Mouse (Mus musculus) monocyte, adult 2 months (primary cell): ENCODE results near the gene Ppp1r15a.
"Not testable (repeated sequence)": the region's sequence is repeated elsewhere in the genome, so short reads cannot be mapped to it uniquely, and the experiment has no call there.

Experiments used
- DNase-seq, 2 experiments: peaks; one replicate each; pipeline ENCODE4 v3.0.0; 2022; ENCODE audit warnings: low spot score in 2 of 2, low read depth in 1 of 2

Ppp1r15a gene

GRCm38 (mm10) chr7:45519345-45520120 is 6.5 kb downstream of the Ppp1r15a start:
- DNase-seq: no peak

- no peak for DNase-seq
These were observed 7.5 kb downstream of the Ppp1r15a start for GRCm38 (mm10) chr7:45518618-45519017.

- not testable (repeated sequence) for DNase-seq
These were observed 9.2 kb downstream of the Ppp1r15a start for GRCm38 (mm10) chr7:45516846-45517245.

- no peak for DNase-seq
These were observed 10.6 kb downstream of the Ppp1r15a start for GRCm38 (mm10) chr7:45515436-45515835.

- no peak for DNase-seq
These were observed 11.7 kb downstream of the Ppp1r15a start for GRCm38 (mm10) chr7:45514411-45514810.

- peak; percentile 71 to 84 for DNase-seq
These were observed 15.9 kb downstream of the Ppp1r15a start, which contains the start of gene Nucb1 for GRCm38 (mm10) chr7:45509912-45510787. Nucb1 (minus strand) TSS chr7:45510406.

- no peak for DNase-seq
These were observed 16.7 kb downstream of the Ppp1r15a start for GRCm38 (mm10) chr7:45509181-45509882.

- no peak for DNase-seq
These were observed 17.5 kb downstream of the Ppp1r15a start for GRCm38 (mm10) chr7:45508561-45508960.

GRCm38 (mm10) chr7:45507583-45507982 is 18.5 kb downstream of the Ppp1r15a start:
- DNase-seq: no peak

- DNase-seq: no peak
These were observed 27.6 kb downstream of the Ppp1r15a start for GRCm38 (mm10) chr7:45498427-45498826.

- no peak for DNase-seq
These were observed 31.5 kb downstream of the Ppp1r15a start for GRCm38 (mm10) chr7:45494548-45494947.

- DNase-seq: no peak
These were observed 33.1 kb downstream of the Ppp1r15a start for GRCm38 (mm10) chr7:45492951-45493350.

GRCm38 (mm10) chr7:45492225-45492844 is 33.7 kb downstream of the Ppp1r15a start:
- no peak for DNase-seq

- DNase-seq: no peak
These were observed 34.8 kb downstream of the Ppp1r15a start for GRCm38 (mm10) chr7:45491264-45491663.

GRCm38 (mm10) chr7:45490822-45491221 is 35.2 kb downstream of the Ppp1r15a start:
- no peak for DNase-seq

GRCm38 (mm10) chr7:45489578-45489977 is 36.5 kb downstream of the Ppp1r15a start:
- DNase-seq: no peak

- peak; percentile 41 to 55 for DNase-seq
These were observed 37.5 kb downstream of the Ppp1r15a start, which contains the start of gene Dhdh for GRCm38 (mm10) chr7:45488293-45489204. Dhdh (minus strand) TSS chr7:45488805.

- no peak for DNase-seq
These were observed 38.2 kb downstream of the Ppp1r15a start for GRCm38 (mm10) chr7:45487861-45488292.

GRCm38 (mm10) chr7:45486761-45487415 is 39.2 kb downstream of the Ppp1r15a start, which contains the start of gene Gm45808:
Gm45808 (minus strand) TSS chr7:45486811.
- no peak for DNase-seq
